Mouse (Mus musculus): ENCODE measurements around the gene Arhgef3. TPM values are rescaled to one million over a fixed set of nuclear protein-coding genes. Genes with fewer than 3 reads are reported as not detected.

Arhgef3 gene
- total and polyA plus RNA-seq, 2 experiments from 2014 or later: 12.3 to 17.7 TPM

GRCm38 (mm10) chr14:27319386-27319785 lies 204.7 kb downstream of the Arhgef3 start:
- no peaks in the 10 kb centered on the region for H3K36me3 ChIP-seq (ENCODE audit: insufficient read depth)
- DNase-seq (no peak), ATAC-seq (no peak)
- H3K9me3 ChIP-seq (ENCODE audit: low read length): no peaks in the 10 kb centered on the region
- H3K27me3 ChIP-seq (ENCODE audit: insufficient read depth, low read length): no peaks in the 10 kb centered on the region
- no peak overlapping the region for H3K27ac ChIP-seq (ENCODE audit: low read depth, low read length)
- WGBS: 66% methylated on average over 7 of the region's 7 CpGs
- H3K9ac ChIP-seq: no peak overlapping the region
- H3K4me1 ChIP-seq (ENCODE audit: insufficient read depth): no peaks in the 10 kb centered on the region
- no peak for TF ChIP-seq CTCF (IDR thresholded peaks at IDR 0.05; ENCODE audit: low read depth)
- no peak overlapping the region for H3K4me3 ChIP-seq (ENCODE audit: low read depth, low read length)
- no peak overlapping the region for H3K4me2 ChIP-seq (ENCODE audit: low read depth)

GRCm38 (mm10) chr14:27322041-27322440 lies 207.3 kb downstream of the Arhgef3 start:
- H3K4me1 ChIP-seq (ENCODE audit: insufficient read depth): no peaks in the 10 kb centered on the region
- H3K27ac ChIP-seq (ENCODE audit: low read depth, low read length): no peak overlapping the region
- TF ChIP-seq CTCF (IDR thresholded peaks at IDR 0.05; ENCODE audit: low read depth): no peak
- no peak overlapping the region for H3K9ac ChIP-seq
- no peak for ATAC-seq
- H3K4me2 ChIP-seq (ENCODE audit: low read depth): no peak overlapping the region
- H3K27me3 ChIP-seq (ENCODE audit: insufficient read depth, low read length): no peaks in the 10 kb centered on the region
- no peak overlapping the region for H3K4me3 ChIP-seq (ENCODE audit: low read depth, low read length)
- no peaks in the 10 kb centered on the region for H3K36me3 ChIP-seq (ENCODE audit: insufficient read depth)
- DNase-seq: no peak
- H3K9me3 ChIP-seq (ENCODE audit: low read length): no peaks in the 10 kb centered on the region
- 90% methylated on average over 4 of the region's 4 CpGs for WGBS

- Histone ChIP-seq H3K4me1 (ENCODE audit: insufficient read depth) (no peaks in the 10 kb centered on the region), H3K27ac (ENCODE audit: low read depth, low read length) (no peak overlapping the region), H3K9ac (no peak overlapping the region), H3K4me2 (ENCODE audit: low read depth) (no peak overlapping the region), H3K9me3 (ENCODE audit: low read length) (no peaks in the 10 kb centered on the region), H3K4me3 (ENCODE audit: low read depth, low read length) (no peak overlapping the region), H3K36me3 (ENCODE audit: insufficient read depth) (no peaks in the 10 kb centered on the region), H3K27me3 (ENCODE audit: insufficient read depth, low read length) (no peaks in the 10 kb centered on the region)
- 71% methylated on average over 7 of the region's 7 CpGs for WGBS
- ATAC-seq (no peak), DNase-seq (no peak)
- no peak for TF ChIP-seq CTCF (IDR thresholded peaks at IDR 0.05; ENCODE audit: low read depth)
These were observed 210.0 kb downstream of the Arhgef3 start for GRCm38 (mm10) chr14:27324689-27325088.

GRCm38 (mm10) chr14:27325537-27325936 lies 210.8 kb downstream of the Arhgef3 start:
- DNase-seq: no peak
- no peak overlapping the region for H3K4me2 ChIP-seq (ENCODE audit: low read depth)
- no peak for TF ChIP-seq CTCF (IDR thresholded peaks at IDR 0.05; ENCODE audit: low read depth)
- no peak overlapping the region for H3K27ac ChIP-seq (ENCODE audit: low read depth, low read length)
- no peaks in the 10 kb centered on the region for H3K9me3 ChIP-seq (ENCODE audit: low read length)
- H3K9ac ChIP-seq: no peak overlapping the region
- H3K4me1 ChIP-seq (ENCODE audit: insufficient read depth): no peaks in the 10 kb centered on the region
- no peak overlapping the region for H3K4me3 ChIP-seq (ENCODE audit: low read depth, low read length)
- 79% methylated on average over 6 of the region's 6 CpGs for WGBS
- H3K27me3 ChIP-seq (ENCODE audit: insufficient read depth, low read length): no peaks in the 10 kb centered on the region
- ATAC-seq: no peak
- no peaks in the 10 kb centered on the region for H3K36me3 ChIP-seq (ENCODE audit: insufficient read depth)

GRCm38 (mm10) chr14:27327862-27328261 lies 213.2 kb downstream of the Arhgef3 start:
- H3K27me3 ChIP-seq (ENCODE audit: insufficient read depth, low read length): no peaks in the 10 kb centered on the region
- H3K4me1 ChIP-seq (ENCODE audit: insufficient read depth): no peaks in the 10 kb centered on the region
- ATAC-seq (no peak), DNase-seq (no peak)
- H3K27ac ChIP-seq (ENCODE audit: low read depth, low read length): no peak overlapping the region
- no peak for TF ChIP-seq CTCF (IDR thresholded peaks at IDR 0.05; ENCODE audit: low read depth)
- H3K4me3 ChIP-seq (ENCODE audit: low read depth, low read length): no peak overlapping the region
- H3K36me3 ChIP-seq (ENCODE audit: insufficient read depth): no peaks in the 10 kb centered on the region
- no peak overlapping the region for H3K9ac ChIP-seq
- no peaks in the 10 kb centered on the region for H3K9me3 ChIP-seq (ENCODE audit: low read length)
- WGBS: 89% methylated on average over 3 of the region's 3 CpGs
- no peak overlapping the region for H3K4me2 ChIP-seq (ENCODE audit: low read depth)

- no peaks in the 10 kb centered on the region for H3K9me3 ChIP-seq (ENCODE audit: low read length)
- ATAC-seq: no peak
- no peak overlapping the region for H3K4me2 ChIP-seq (ENCODE audit: low read depth)
- no peak overlapping the region for H3K4me3 ChIP-seq (ENCODE audit: low read depth, low read length)
- no peak for TF ChIP-seq CTCF (IDR thresholded peaks at IDR 0.05; ENCODE audit: low read depth)
- no peaks in the 10 kb centered on the region for H3K4me1 ChIP-seq (ENCODE audit: insufficient read depth)
- WGBS: 90% methylated on average over 3 of the region's 3 CpGs
- no peaks in the 10 kb centered on the region for H3K36me3 ChIP-seq (ENCODE audit: insufficient read depth)
- no peak overlapping the region for H3K27ac ChIP-seq (ENCODE audit: low read depth, low read length)
- no peak overlapping the region for H3K9ac ChIP-seq
- no peaks in the 10 kb centered on the region for H3K27me3 ChIP-seq (ENCODE audit: insufficient read depth, low read length)
- no peak for DNase-seq
These were observed 214.3 kb downstream of the Arhgef3 start for GRCm38 (mm10) chr14:27328952-27329351.

GRCm38 (mm10) chr14:27331490-27332035 lies 216.9 kb downstream of the Arhgef3 start:
- no peaks in the 10 kb centered on the region for H3K27me3 ChIP-seq (ENCODE audit: insufficient read depth, low read length)
- no peak overlapping the region for H3K9ac ChIP-seq
- 67% methylated on average over 10 of the region's 10 CpGs for WGBS
- H3K36me3 ChIP-seq (ENCODE audit: insufficient read depth): no peaks in the 10 kb centered on the region
- no peak for TF ChIP-seq CTCF (IDR thresholded peaks at IDR 0.05; ENCODE audit: low read depth)
- peak; percentile 26 for DNase-seq
- no peak overlapping the region for H3K27ac ChIP-seq (ENCODE audit: low read depth, low read length)
- ATAC-seq: no peak
- H3K4me2 ChIP-seq (ENCODE audit: low read depth): no peak overlapping the region
- 0 out of 2 replicates have a peak, but pooled peaks cover 1% of the 10 kb centered on the region for H3K4me1 ChIP-seq (ENCODE audit: insufficient read depth)
- H3K9me3 ChIP-seq (ENCODE audit: low read length): no peaks in the 10 kb centered on the region
- no peak overlapping the region for H3K4me3 ChIP-seq (ENCODE audit: low read depth, low read length)

Data from forebrain, postnatal 0 days (tissue).